Mouse (Mus musculus): ENCODE results near the gene C130032M10Rik.

- no peak for TF ChIP-seq POLR2A (IDR thresholded peaks at IDR 0.05; ENCODE audit: low read depth, low read length)
- no peak for TF ChIP-seq CTCF (IDR thresholded peaks at IDR 0.05; ENCODE audit: borderline replicate concordance, insufficient read depth, low read length)
Observed at GRCm38 (mm10) chr9:114526581-114526980, 11.1 kb downstream of the C130032M10Rik start.
